Mouse (Mus musculus) cerebellum, adult 2 months (tissue): Measurements from ENCODE around the gene Acer2.

Experiments used
- CTCF ChIP-seq: fragments of 200-500 bp; IDR thresholded peaks from 2 replicates; pipeline ENCODE4 v1.5.1; 2011; ENCODE audit warnings: low read depth, mild to moderate bottlenecking, control low read depth, low read length, moderate library complexity, borderline replicate concordance; ENCODE audit not compliant: insufficient read depth
- POLR2A ChIP-seq: fragments of 200-500 bp; IDR thresholded peaks from 2 replicates; pipeline ENCODE4 v1.6.1; 2011; ENCODE audit warnings: low read length, control low read depth, borderline replicate concordance; ENCODE audit not compliant: insufficient read depth

GRCm38 (mm10) chr4:86886160-86886878, 12.1 kb downstream of the Acer2 start:
- TF ChIP-seq POLR2A (no peak), CTCF (no peak)
